Mouse (Mus musculus): ENCODE results near the gene Spdye4b.

GRCm38 (mm10) chr5:143150044-143150443 is 30.8 kb upstream of the Spdye4b start:
- TF ChIP-seq CTCF (IDR thresholded peaks at IDR 0.05; ENCODE audit: insufficient read depth, low read length) (no peak), POLR2A (IDR thresholded peaks at IDR 0.05; ENCODE audit: borderline replicate concordance, extremely low read depth, low read depth, low read length) (no peak)
